Mouse (Mus musculus): ENCODE data around the gene Mpst. TPM values are rescaled to one million over a fixed set of nuclear protein-coding genes. Genes with fewer than 3 reads are reported as not detected.

The Mpst gene
- polyA plus RNA-seq, 1 experiment from 2014 or later, result 61.9 TPM

DNA sequence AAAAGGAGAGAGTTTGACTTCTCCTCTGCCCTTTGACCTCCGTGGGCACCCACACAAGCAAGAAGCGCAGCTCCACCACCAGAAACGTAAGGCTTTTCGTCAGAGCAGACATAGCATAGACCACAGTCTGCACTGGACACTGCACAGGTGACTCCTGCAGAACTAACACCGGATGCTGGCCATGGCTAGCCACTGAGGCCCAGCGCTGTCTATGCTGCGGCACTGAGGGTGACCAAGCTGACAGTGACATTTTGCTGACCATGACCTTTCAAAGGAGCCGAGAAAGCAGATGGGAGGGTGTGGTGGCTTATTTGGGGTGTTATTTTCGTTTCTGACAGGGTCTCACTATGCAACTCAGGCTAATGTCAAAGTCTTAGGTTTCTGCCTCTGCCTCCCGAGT is 51.0 kb downstream of the Mpst start:
- ChIA-PET CTCF (interaction anchor here (1.2 kb wide), 1 partner anchor 62 kb away, joined by 3 read pairs; no protein-coding TSS in a partner anchor), POLR2A (interaction anchor here (1.0 to 1.6 kb wide), 2 partner anchors 10 to 11 kb away, joined by 3 to 10 read pairs; partner anchors contain the start of gene Tmprss6)
- ATAC-seq (no peak), DNase-seq (ENCODE audit: low read depth, low spot score) (no peak)
- no peak for TF ChIP-seq CTCF (IDR thresholded peaks at IDR 0.05)
- in situ Hi-C loops (cut with MboI; ENCODE audit: low pct_unique_long_range_greater_than_20kb), result no loop called here
- no peaks in the 10 kb centered on the region for H3K27me3 ChIP-seq

DNA sequence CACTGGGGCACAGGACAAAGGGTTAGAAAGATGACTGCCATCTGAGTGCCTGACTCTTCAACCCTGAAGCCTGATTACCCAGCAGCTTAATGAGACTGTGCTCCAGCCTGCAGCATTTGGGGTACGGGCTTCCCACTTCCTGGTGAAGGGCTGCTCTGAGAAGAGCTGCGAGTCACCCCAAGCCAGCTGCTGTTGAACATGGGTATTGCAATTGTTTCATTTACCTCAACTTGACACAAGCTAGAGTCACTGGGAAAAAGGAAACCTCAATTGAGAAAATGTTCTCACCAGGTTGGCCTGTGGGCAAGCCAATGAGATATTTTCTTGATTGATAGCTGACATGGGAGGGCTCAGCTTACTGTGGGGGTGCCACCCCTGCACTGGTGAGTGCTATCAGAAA is 56.8 kb downstream of the Mpst start:
- DNase-seq (ENCODE audit: low read depth, low spot score) (no peak), ATAC-seq (no peak)
- in situ Hi-C loops (cut with MboI; ENCODE audit: low pct_unique_long_range_greater_than_20kb), result no loop called here
- no peak for TF ChIP-seq CTCF (IDR thresholded peaks at IDR 0.05)
- ChIA-PET CTCF (interaction anchor here (1.2 to 1.3 kb wide), 2 partner anchors 15 to 24 kb away, joined by 3 read pairs; no protein-coding TSS in a partner anchor), POLR2A (no interaction called here)
- H3K27me3 ChIP-seq, result no peaks in the 10 kb centered on the region

Other genes starting within 250 kb of the Mpst start
- 32.2 TPM for gene Ift27, start 232.3 kb upstream of the Mpst start, polyA plus RNA-seq (2021)
- not detected for gene Pvalb, start 200.0 kb upstream of the Mpst start, polyA plus RNA-seq (2021)
- 0.53 TPM for gene Ncf4, start 161.6 kb upstream of the Mpst start, polyA plus RNA-seq (2021)
- 0.09 TPM for gene Csf2rb2, start 100.7 kb upstream of the Mpst start, polyA plus RNA-seq (2021)
- gene Csf2rb, start 80.7 kb upstream of the Mpst start, polyA plus RNA-seq (2021), result 0.36 TPM
- not detected for gene Tex33, start 10.5 kb upstream of the Mpst start, polyA plus RNA-seq (2021)
- gene Tst, start 509 bp upstream of the Mpst start, polyA plus RNA-seq (2021), result 23.8 TPM
- 157 TPM for gene Kctd17, start 22.1 kb downstream of the Mpst start, polyA plus RNA-seq (2021)
- 155 TPM for gene Tmprss6, start 62.2 kb downstream of the Mpst start, polyA plus RNA-seq (2021)
- gene Il2rb, start 88.9 kb downstream of the Mpst start, polyA plus RNA-seq (2021), result 1.5 TPM
- gene C1qtnf6, start 125.0 kb downstream of the Mpst start, polyA plus RNA-seq (2021), result 16.9 TPM
- gene Sstr3, start 138.3 kb downstream of the Mpst start, polyA plus RNA-seq (2021), result 0.09 TPM
- gene Rac2, start 166.4 kb downstream of the Mpst start, polyA plus RNA-seq (2021), result not detected
- 0.03 TPM for gene Cyth4, start 190.6 kb downstream of the Mpst start, polyA plus RNA-seq (2021)

Measured in Patski (cell line).